Mouse (Mus musculus): ENCODE measurements at regions not wholly inside any gene's neighbourhood (a gene's known extent, or its start where the extent isn't known, plus 50 kb on each side); places are given as distances from the start of the nearest gene placed in this dataset.

DNA sequence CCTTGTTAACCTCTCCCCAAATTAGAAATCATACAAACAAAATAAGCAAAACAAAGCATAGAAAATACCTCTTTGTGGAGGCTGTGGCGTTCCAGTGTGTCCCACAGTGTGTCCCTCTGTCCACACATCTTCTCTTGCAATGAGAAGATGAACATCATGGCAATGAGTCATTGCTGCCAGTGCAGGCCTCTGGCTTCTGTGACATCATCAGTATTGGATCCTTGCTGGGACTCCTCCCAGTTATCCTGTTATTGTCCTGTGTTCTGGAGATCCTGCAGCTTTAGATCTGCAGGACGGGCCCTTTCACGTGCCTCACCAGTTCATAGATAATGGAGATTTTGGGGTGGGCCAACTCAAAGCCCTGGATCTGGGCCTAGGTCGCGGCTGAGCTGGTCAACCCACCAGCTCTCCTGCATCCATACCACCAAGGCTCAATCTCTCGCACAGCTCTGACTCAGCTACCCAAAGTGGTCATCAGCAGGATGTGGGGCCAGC, 80.9 kb downstream of the Tmem212 start:
- TF ChIP-seq POLR2A (IDR thresholded peaks at IDR 0.05; ENCODE audit: borderline replicate concordance, control insufficient read depth, low read depth, low read length) (no peak), CTCF (IDR thresholded peaks at IDR 0.05; ENCODE audit: control insufficient read depth, insufficient read depth, low read length) (no peak)

Measured in bone marrow, adult 2 months (tissue).